Mouse (Mus musculus): ENCODE measurements around the gene Setd1b. TPM values are rescaled to one million over a fixed set of nuclear protein-coding genes. Genes with fewer than 3 reads are reported as not detected.

The Setd1b gene
- polyA plus RNA-seq, 1 experiment from 2014 or later = 9.8 TPM

- Histone ChIP-seq H3K36me3 (ENCODE audit: control insufficient read depth, insufficient read depth, low read length) (peaks cover 10% of the 10 kb centered on the region), H3K4me3 (ENCODE audit: low read depth, low read length) (peak overlapping the region; percentile 95), H3K27ac (ENCODE audit: low read depth, low read length) (peak overlapping the region; percentile 9; the same call in 1 of the 2 replicates), H3K4me2 (peak overlapping the region; percentile 100), H3K4me1 (ENCODE audit: control insufficient read depth, insufficient read depth, low read length) (peaks cover 22% of the 10 kb centered on the region), H3K9ac (ENCODE audit: low read length) (peak overlapping the region; percentile 99), H3K27me3 (ENCODE audit: control insufficient read depth, insufficient read depth, low read length) (no peaks in the 10 kb centered on the region), H3K9me3 (ENCODE audit: control insufficient read depth, low read length) (no peaks in the 10 kb centered on the region)
- ATAC-seq (ENCODE audit: low FRiP score) = no peak
- peak; percentile 94 for DNase-seq (ENCODE audit: low spot score, missing footprints)
- 1% methylated on average over 24 of the region's 24 CpGs for WGBS
Measured at GRCm38 (mm10) chr5:123143251-123143970, 1.4 kb downstream of the Setd1b start.

- peaks cover 14% of the 10 kb centered on the region for H3K36me3 ChIP-seq (ENCODE audit: control insufficient read depth, insufficient read depth, low read length)
- peak overlapping the region; percentile 99 for H3K9ac ChIP-seq (ENCODE audit: low read length)
- no peak overlapping the region for H3K27ac ChIP-seq (ENCODE audit: low read depth, low read length)
- H3K27me3 ChIP-seq (ENCODE audit: control insufficient read depth, insufficient read depth, low read length) = no peaks in the 10 kb centered on the region
- no peaks in the 10 kb centered on the region for H3K9me3 ChIP-seq (ENCODE audit: control insufficient read depth, low read length)
- H3K4me3 ChIP-seq (ENCODE audit: low read depth, low read length) = peak overlapping the region; percentile 95
- DNase-seq (ENCODE audit: low spot score, missing footprints) = no peak
- no peak for ATAC-seq (ENCODE audit: low FRiP score)
- WGBS = 7% methylated on average over 15 of the region's 17 CpGs
- peaks cover 26% of the 10 kb centered on the region for H3K4me1 ChIP-seq (ENCODE audit: control insufficient read depth, insufficient read depth, low read length)
- peak overlapping the region; percentile 100 for H3K4me2 ChIP-seq
Measured at GRCm38 (mm10) chr5:123143971-123144745, 2.2 kb downstream of the Setd1b start.

DNA sequence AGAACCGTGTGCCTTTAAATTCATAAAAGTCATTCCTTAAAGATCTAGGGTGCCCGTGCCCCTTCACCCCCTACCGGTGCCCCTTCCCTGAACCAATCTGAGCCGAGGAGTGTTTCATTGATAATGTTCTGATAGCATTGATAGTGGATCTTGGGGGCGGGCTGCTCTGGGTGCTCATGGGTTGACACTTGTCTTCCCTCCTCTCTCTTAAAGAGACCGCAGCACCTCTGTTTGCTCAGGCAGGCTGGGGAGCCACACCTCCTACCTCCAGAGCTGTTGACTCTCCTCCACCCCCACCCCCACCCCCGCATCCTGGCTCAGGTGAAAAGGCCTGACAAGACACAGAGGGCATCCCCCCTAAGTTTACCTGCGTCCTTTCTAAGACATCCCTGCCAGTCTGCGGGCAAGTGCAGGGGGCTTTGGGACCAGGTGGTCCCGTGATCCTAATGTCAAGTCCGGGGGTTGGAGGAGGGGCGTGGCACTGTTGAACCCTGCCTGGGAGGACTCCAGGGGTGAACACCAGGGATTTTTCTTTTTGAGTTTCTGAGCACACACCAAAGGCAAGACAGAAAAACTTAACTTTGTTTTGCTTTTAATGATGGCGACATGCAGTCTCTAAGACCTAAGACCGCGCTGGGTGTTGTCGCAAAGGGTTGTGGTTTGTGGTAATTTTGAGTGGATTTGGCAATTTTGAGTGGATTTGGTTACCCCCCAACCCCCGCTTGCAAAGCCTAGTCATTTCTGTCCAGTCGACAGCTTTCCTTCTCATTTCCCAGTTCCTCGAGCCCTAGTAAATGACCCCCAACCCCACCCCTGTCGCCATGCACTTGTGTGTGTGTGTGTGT, 3.0 kb downstream of the Setd1b start:
- Histone ChIP-seq H3K9ac (ENCODE audit: low read length) (peak overlapping the region; percentile 99), H3K36me3 (ENCODE audit: control insufficient read depth, insufficient read depth, low read length) (peaks cover 15% of the 10 kb centered on the region), H3K27ac (ENCODE audit: low read depth, low read length) (no peak overlapping the region), H3K9me3 (ENCODE audit: control insufficient read depth, low read length) (no peaks in the 10 kb centered on the region), H3K4me3 (ENCODE audit: low read depth, low read length) (peak overlapping the region; percentile 95), H3K27me3 (ENCODE audit: control insufficient read depth, insufficient read depth, low read length) (no peaks in the 10 kb centered on the region), H3K4me2 (peak overlapping the region; percentile 100), H3K4me1 (ENCODE audit: control insufficient read depth, insufficient read depth, low read length) (peaks cover 30% of the 10 kb centered on the region)
- peak; percentile 89 for DNase-seq (ENCODE audit: low spot score, missing footprints)
- ATAC-seq (ENCODE audit: low FRiP score) = no peak
- WGBS = 40% methylated on average over 20 of the region's 20 CpGs

DNA sequence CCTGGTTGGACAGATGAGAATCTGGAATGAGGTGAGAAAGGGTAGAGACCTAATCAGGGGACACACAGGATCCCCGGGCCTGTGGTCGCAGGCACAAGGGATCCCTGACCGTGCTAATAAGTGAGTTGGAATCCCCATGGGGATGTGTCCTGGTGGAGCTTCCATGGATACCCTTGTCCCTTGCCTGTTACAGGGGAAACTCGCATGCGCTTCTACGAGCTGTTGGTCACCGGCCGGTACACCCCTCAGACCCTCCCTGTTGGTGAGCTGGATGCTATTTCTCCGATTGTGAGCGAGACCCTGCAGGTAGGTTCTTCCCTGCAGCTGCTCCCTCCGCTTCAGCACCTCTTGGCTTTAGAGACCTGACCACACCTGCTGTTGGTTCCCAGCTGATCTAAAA, 4.4 kb downstream of the Setd1b start:
- Histone ChIP-seq H3K4me1 (ENCODE audit: control insufficient read depth, insufficient read depth, low read length) (peaks cover 41% of the 10 kb centered on the region), H3K27ac (ENCODE audit: low read depth, low read length) (no peak overlapping the region), H3K4me3 (ENCODE audit: low read depth, low read length) (no peak overlapping the region), H3K27me3 (ENCODE audit: control insufficient read depth, insufficient read depth, low read length) (no peaks in the 10 kb centered on the region), H3K9me3 (ENCODE audit: control insufficient read depth, low read length) (no peaks in the 10 kb centered on the region), H3K36me3 (ENCODE audit: control insufficient read depth, insufficient read depth, low read length) (peaks cover 16% of the 10 kb centered on the region), H3K4me2 (no peak overlapping the region), H3K9ac (ENCODE audit: low read length) (no peak overlapping the region)
- WGBS = 85% methylated on average over 11 of the region's 11 CpGs
- ATAC-seq (ENCODE audit: low FRiP score) (no peak), DNase-seq (ENCODE audit: low spot score, missing footprints) (no peak)

DNA sequence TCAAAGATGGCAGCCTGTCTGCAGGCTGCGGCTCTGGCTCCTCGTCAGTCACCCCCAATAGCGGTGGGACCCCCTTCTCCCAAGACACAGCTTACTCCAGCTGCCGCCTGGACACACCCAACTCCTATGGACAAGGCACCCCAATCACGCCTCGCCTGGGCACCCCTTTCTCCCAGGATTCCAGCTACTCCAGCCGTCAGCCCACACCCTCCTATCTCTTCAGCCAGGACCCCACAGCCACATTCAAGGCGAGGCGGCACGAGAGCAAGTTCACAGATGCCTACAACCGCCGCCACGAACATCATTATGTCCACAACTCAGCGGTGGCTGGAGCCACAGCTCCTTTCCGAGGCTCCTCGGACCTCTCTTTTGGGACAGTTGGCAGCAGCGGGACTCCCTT, 5.6 kb downstream of the Setd1b start:
- H3K27me3 ChIP-seq (ENCODE audit: control insufficient read depth, insufficient read depth, low read length) = no peaks in the 10 kb centered on the region
- WGBS = 86% methylated on average over 17 of the region's 17 CpGs
- H3K9ac ChIP-seq (ENCODE audit: low read length) = no peak overlapping the region
- H3K36me3 ChIP-seq (ENCODE audit: control insufficient read depth, insufficient read depth, low read length) = peaks cover 21% of the 10 kb centered on the region
- H3K4me1 ChIP-seq (ENCODE audit: control insufficient read depth, insufficient read depth, low read length) = peaks cover 41% of the 10 kb centered on the region
- no peaks in the 10 kb centered on the region for H3K9me3 ChIP-seq (ENCODE audit: control insufficient read depth, low read length)
- H3K4me2 ChIP-seq = no peak overlapping the region
- DNase-seq (ENCODE audit: low spot score, missing footprints) (no peak), ATAC-seq (ENCODE audit: low FRiP score) (no peak)
- no peak overlapping the region for H3K4me3 ChIP-seq (ENCODE audit: low read depth, low read length)
- no peak overlapping the region for H3K27ac ChIP-seq (ENCODE audit: low read depth, low read length)

GRCm38 (mm10) chr5:123148073-123148722, 6.2 kb downstream of the Setd1b start:
- Histone ChIP-seq H3K4me1 (ENCODE audit: control insufficient read depth, insufficient read depth, low read length) (peaks cover 41% of the 10 kb centered on the region), H3K4me3 (ENCODE audit: low read depth, low read length) (no peak overlapping the region), H3K27me3 (ENCODE audit: control insufficient read depth, insufficient read depth, low read length) (no peaks in the 10 kb centered on the region), H3K4me2 (no peak overlapping the region), H3K36me3 (ENCODE audit: control insufficient read depth, insufficient read depth, low read length) (peaks cover 27% of the 10 kb centered on the region), H3K27ac (ENCODE audit: low read depth, low read length) (no peak overlapping the region), H3K9me3 (ENCODE audit: control insufficient read depth, low read length) (no peaks in the 10 kb centered on the region), H3K9ac (ENCODE audit: low read length) (no peak overlapping the region)
- ATAC-seq (ENCODE audit: low FRiP score) (no peak), DNase-seq (ENCODE audit: low spot score, missing footprints) (no peak)
- 86% methylated on average over 25 of the region's 25 CpGs for WGBS

- no peaks in the 10 kb centered on the region for H3K27me3 ChIP-seq (ENCODE audit: control insufficient read depth, insufficient read depth, low read length)
- H3K4me1 ChIP-seq (ENCODE audit: control insufficient read depth, insufficient read depth, low read length) = peaks cover 28% of the 10 kb centered on the region
- H3K9ac ChIP-seq (ENCODE audit: low read length) = peak overlapping the region; percentile 25; the same call in 1 of the 2 replicates
- no peak overlapping the region for H3K27ac ChIP-seq (ENCODE audit: low read depth, low read length)
- H3K9me3 ChIP-seq (ENCODE audit: control insufficient read depth, low read length) = no peaks in the 10 kb centered on the region
- peaks cover 33% of the 10 kb centered on the region for H3K36me3 ChIP-seq (ENCODE audit: control insufficient read depth, insufficient read depth, low read length)
- H3K4me3 ChIP-seq (ENCODE audit: low read depth, low read length) = peak overlapping the region; percentile 19; the same call in 1 of the 2 replicates
- WGBS = 12% methylated on average over 19 of the region's 19 CpGs
- H3K4me2 ChIP-seq = peak overlapping the region; percentile 37
- peak; percentile 87 for ATAC-seq (ENCODE audit: low FRiP score)
- peak; percentile 98 for DNase-seq (ENCODE audit: low spot score, missing footprints)
Measured at GRCm38 (mm10) chr5:123149451-123150400, 7.7 kb downstream of the Setd1b start.

DNA sequence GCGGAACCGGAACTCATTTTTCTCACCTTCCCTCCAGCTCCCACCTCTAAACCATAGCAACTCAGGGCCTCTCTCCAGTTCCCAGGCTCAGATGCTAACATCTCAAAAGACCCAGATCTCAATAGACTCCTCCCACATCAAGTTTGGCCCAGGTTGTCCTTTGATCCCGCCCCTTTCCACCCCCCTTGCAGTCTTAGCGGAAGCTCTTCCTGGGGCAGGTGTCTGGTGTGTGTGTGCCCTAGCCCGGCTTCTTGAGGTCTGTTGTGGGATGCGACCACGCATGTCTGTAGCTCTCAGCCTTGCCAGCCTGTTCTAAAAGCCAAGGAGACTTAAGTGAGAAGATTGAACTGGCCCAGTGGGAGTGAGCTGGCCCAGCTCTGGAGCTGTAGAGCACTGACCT, 8.6 kb downstream of the Setd1b start:
- peaks cover 33% of the 10 kb centered on the region for H3K36me3 ChIP-seq (ENCODE audit: control insufficient read depth, insufficient read depth, low read length)
- H3K4me2 ChIP-seq = peak overlapping the region; percentile 37
- no peak overlapping the region for H3K4me3 ChIP-seq (ENCODE audit: low read depth, low read length)
- H3K4me1 ChIP-seq (ENCODE audit: control insufficient read depth, insufficient read depth, low read length) = peaks cover 22% of the 10 kb centered on the region
- H3K9me3 ChIP-seq (ENCODE audit: control insufficient read depth, low read length) = no peaks in the 10 kb centered on the region
- ATAC-seq (ENCODE audit: low FRiP score) (no peak), DNase-seq (ENCODE audit: low spot score, missing footprints) (no peak)
- 52% methylated on average over 7 of the region's 7 CpGs for WGBS
- peak overlapping the region; percentile 14; the same call in 1 of the 2 replicates for H3K9ac ChIP-seq (ENCODE audit: low read length)
- no peaks in the 10 kb centered on the region for H3K27me3 ChIP-seq (ENCODE audit: control insufficient read depth, insufficient read depth, low read length)
- H3K27ac ChIP-seq (ENCODE audit: low read depth, low read length) = no peak overlapping the region
